Mouse (Mus musculus) G1E (cell line): ENCODE data around the gene Rcbtb2. TPM values are rescaled to one million over a fixed set of nuclear protein-coding genes. Genes with fewer than 3 reads are reported as not detected.

Experiments
- ATAC-seq: 2 replicates; pipeline ENCODE4 v1.8.0; 2016; ENCODE audit warnings: mild to moderate bottlenecking; ENCODE audit not compliant: insufficient number of reproducible peaks, poor library complexity, low FRiP score, severe bottlenecking; ENCODE audit errors: extremely low read depth
- DNase-seq: peaks from one replicate; pipeline ENCODE4 v3.0.0; 2012; ENCODE audit warnings: low spot score
- H3K27me3 ChIP-seq: 2 replicates; pipeline ENCODE4 v1.6.1; 2012; ENCODE audit warnings: mild to moderate bottlenecking, low read length, inconsistent platforms; ENCODE audit not compliant: insufficient read depth
- H3K36me3 ChIP-seq: replicated peaks from 2 replicates; pipeline ENCODE3; 2012; ENCODE audit warnings: mild to moderate bottlenecking, inconsistent platforms
- H3K4me1 ChIP-seq: 2 replicates; pipeline ENCODE4 v1.6.1; 2012; ENCODE audit warnings: low read depth, low read length, inconsistent platforms, mixed read lengths; ENCODE audit not compliant: insufficient read depth
- H3K4me3 ChIP-seq: 2 replicates; pipeline ENCODE4 v1.5.1; 2012; ENCODE audit warnings: low read depth, mild to moderate bottlenecking, inconsistent platforms, low read length, moderate library complexity, mixed read lengths
- H3K9me3 ChIP-seq: replicated peaks from 2 replicates; pipeline ENCODE4 v1.6.1; 2012; ENCODE audit warnings: inconsistent platforms
- CTCF ChIP-seq: IDR thresholded peaks from 2 replicates; pipeline ENCODE4 v1.5.1; 2012; ENCODE audit warnings: low read depth, low read length, inconsistent platforms, mixed read lengths
- GATA1 ChIP-seq: IDR thresholded peaks from 2 replicates; pipeline ENCODE4 v1.6.1; 2012; ENCODE audit warnings: borderline replicate concordance, low read length, inconsistent platforms, mixed read lengths
- GATA2 ChIP-seq: IDR thresholded peaks from 2 replicates; pipeline ENCODE4 v1.6.1; 2012; ENCODE audit warnings: low read depth, low read length, inconsistent platforms, borderline replicate concordance
- POLR2AphosphoS5 ChIP-seq: IDR thresholded peaks from 2 replicates; pipeline ENCODE4 v1.6.1; 2012; ENCODE audit warnings: low read depth, low read length, inconsistent platforms; ENCODE audit not compliant: insufficient replicate concordance
- TAL1 ChIP-seq: conservative IDR thresholded peaks from 2 replicates; pipeline ENCODE4 v1.6.1; 2012; ENCODE audit warnings: low read depth, low read length, inconsistent platforms, mixed read lengths
- polyA plus RNA-seq: library from polyadenylated mRNA; stranded (reverse); fragments of >175 nt; gene quantifications from 2 replicates; pipeline ENCODE4 v1.2.3, GENCODE M21; 2012
- total RNA-seq, 2 experiments: library from RNA; stranded (forward) in 1 of 2; stranded (reverse) in 1 of 2; fragments of 200-1000 nt in 1 of 2; fragments of >200 nt in 1 of 2; fragmentation: Nextera tagmentation in 1 of 2; gene quantifications; 2 replicates each; pipeline ENCODE4 v1.2.3; 2014 to 2017

Rcbtb2 gene
- total and polyA plus RNA-seq, 3 experiments: 24.4 to 49.9 (median 34.8) TPM

DNA sequence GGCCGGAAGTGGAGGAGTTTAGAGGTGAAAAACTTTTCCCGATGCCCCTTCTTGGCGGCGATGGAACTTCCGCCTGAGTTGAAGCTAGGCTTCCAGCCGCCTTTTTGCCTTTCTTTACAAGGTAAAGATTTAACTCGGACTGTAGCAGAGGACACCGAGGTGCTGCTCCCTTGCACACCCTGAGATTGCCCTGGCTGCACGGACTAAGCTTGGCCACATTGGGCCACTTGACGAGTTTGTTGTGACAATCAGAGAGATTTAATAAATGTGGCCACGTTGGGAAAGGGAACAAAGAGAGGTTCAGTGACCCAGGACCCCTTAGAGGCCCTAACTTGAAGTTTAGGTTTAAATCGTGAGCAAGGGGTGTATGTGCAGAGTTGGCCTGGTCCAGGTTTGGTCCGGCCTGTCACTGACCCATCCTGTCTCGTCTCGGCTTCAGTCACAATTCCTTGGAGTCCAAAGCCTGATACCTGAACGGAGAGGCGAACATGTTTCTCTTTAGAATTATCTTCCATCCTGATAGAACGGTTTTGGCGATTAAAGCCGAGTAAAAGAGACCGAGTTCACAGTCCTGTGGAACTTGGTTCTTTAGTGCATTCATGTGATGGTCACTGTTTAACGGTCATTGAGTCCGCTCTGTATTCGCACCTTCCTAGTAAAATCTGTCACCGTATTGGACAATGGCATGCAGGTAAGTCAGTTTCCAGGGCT is 21.0 kb downstream of the Rcbtb2 start:
- TF ChIP-seq GATA2: no peak
- TF ChIP-seq CTCF: no peak
- no peak for TF ChIP-seq TAL1
- TF ChIP-seq POLR2AphosphoS5: no peak
- TF ChIP-seq GATA1: no peak
- ATAC-seq: no peak

DNA sequence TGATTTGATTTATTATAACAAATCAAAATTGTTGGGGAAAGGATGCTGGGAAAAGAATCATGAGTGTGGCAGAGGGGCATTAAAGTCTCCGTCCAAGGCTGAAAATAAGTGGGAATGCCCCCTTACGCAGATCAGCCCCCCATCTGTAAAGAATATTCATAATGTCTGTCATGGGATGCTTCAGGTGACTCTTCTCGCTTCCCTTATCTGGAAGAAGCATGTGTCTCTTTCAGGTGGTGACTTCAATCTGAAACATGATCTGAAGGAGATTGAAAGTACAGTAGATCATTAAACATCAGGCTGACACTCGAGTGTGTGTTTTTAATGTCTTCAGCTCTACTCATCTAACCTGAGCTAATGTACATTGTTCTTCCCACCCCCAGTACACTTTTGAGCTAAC is 22.7 kb downstream of the Rcbtb2 start:
- ATAC-seq: no peak
- no peak overlapping the region for H3K4me3 ChIP-seq
- DNase-seq: no peak
- H3K36me3 ChIP-seq: peaks cover 22% of the 10 kb centered on the region
- peaks cover 53% of the 10 kb centered on the region for H3K4me1 ChIP-seq
- H3K27me3 ChIP-seq: no peaks in the 10 kb centered on the region
- TF ChIP-seq CTCF (no peak), GATA2 (no peak), GATA1 (no peak)
- no peaks in the 10 kb centered on the region for H3K9me3 ChIP-seq

More for the DNA sequence above, 21.0 kb downstream of the Rcbtb2 start:
- Histone ChIP-seq H3K4me1 (peaks cover 53% of the 10 kb centered on the region), H3K9me3 (no peaks in the 10 kb centered on the region), H3K4me3 (peak overlapping the region; percentile 83), H3K36me3 (peaks cover 14% of the 10 kb centered on the region), H3K27me3 (no peaks in the 10 kb centered on the region)
- DNase-seq: no peak

DNA sequence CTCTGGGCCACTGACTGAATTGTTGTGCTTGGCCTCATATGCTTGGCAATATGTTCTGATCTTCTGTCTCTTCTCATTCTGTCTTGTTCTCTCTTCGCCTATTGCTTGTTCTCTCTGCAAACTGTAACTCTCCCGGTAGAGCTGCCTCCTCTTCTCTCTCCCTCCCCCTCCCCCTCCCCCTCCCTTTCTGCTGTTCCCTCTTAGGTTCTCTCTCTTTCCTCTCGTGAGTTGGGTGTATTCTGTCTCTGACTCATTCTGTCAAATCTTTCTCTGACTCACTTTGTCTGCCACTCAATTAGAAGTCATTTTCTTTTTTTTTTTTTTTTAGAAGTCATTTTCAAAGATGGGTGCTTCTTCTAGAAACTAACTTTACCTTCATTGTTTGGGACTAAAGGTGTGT is 23.9 kb downstream of the Rcbtb2 start:
- no peak for TF ChIP-seq TAL1
- no peak for TF ChIP-seq GATA2
- no peak for TF ChIP-seq CTCF
- TF ChIP-seq GATA1: no peak
- TF ChIP-seq POLR2AphosphoS5: no peak
- Histone ChIP-seq H3K36me3 (peaks cover 28% of the 10 kb centered on the region), H3K4me3 (no peak overlapping the region), H3K4me1 (peaks cover 52% of the 10 kb centered on the region), H3K9me3 (no peaks in the 10 kb centered on the region), H3K27me3 (no peaks in the 10 kb centered on the region)
- DNase-seq (no peak), ATAC-seq (no peak)

GRCm38 (mm10) chr14:73148125-73148524 is 25.3 kb downstream of the Rcbtb2 start:
- ATAC-seq (no peak), DNase-seq (no peak)
- Histone ChIP-seq H3K4me1 (peaks cover 42% of the 10 kb centered on the region), H3K36me3 (peaks cover 40% of the 10 kb centered on the region), H3K27me3 (no peaks in the 10 kb centered on the region), H3K4me3 (no peak overlapping the region), H3K9me3 (no peaks in the 10 kb centered on the region)
- TF ChIP-seq TAL1 (no peak), CTCF (no peak), GATA2 (no peak), POLR2AphosphoS5 (no peak), GATA1 (no peak)

- Histone ChIP-seq H3K27me3 (no peaks in the 10 kb centered on the region), H3K4me1 (peaks cover 36% of the 10 kb centered on the region), H3K4me3 (no peak overlapping the region), H3K9me3 (no peaks in the 10 kb centered on the region), H3K36me3 (peaks cover 68% of the 10 kb centered on the region)
- TF ChIP-seq TAL1: no peak
- DNase-seq (no peak), ATAC-seq (no peak)
These were observed 38.5 kb downstream of the Rcbtb2 start for GRCm38 (mm10) chr14:73161303-73161702.

- Histone ChIP-seq H3K9me3 (no peaks in the 10 kb centered on the region), H3K4me3 (peak overlapping the region; percentile 31; the same call in 1 of the 2 replicates), H3K36me3 (peaks cover 67% of the 10 kb centered on the region), H3K27me3 (no peaks in the 10 kb centered on the region), H3K4me1 (peaks cover 38% of the 10 kb centered on the region)
- TF ChIP-seq GATA1 (no peak), POLR2AphosphoS5 (no peak), GATA2 (no peak), CTCF (no peak), TAL1 (no peak)
- no peak for ATAC-seq
- no peak for DNase-seq
These were observed 39.5 kb downstream of the Rcbtb2 start for GRCm38 (mm10) chr14:73162192-73162800.
